Mouse (Mus musculus): ENCODE data around the gene Bsn. TPM values are rescaled to one million over a fixed set of nuclear protein-coding genes. Genes with fewer than 3 reads are reported as not detected.

Gene Bsn
- polyA plus RNA-seq, 1 experiment = 105 TPM

DNA sequence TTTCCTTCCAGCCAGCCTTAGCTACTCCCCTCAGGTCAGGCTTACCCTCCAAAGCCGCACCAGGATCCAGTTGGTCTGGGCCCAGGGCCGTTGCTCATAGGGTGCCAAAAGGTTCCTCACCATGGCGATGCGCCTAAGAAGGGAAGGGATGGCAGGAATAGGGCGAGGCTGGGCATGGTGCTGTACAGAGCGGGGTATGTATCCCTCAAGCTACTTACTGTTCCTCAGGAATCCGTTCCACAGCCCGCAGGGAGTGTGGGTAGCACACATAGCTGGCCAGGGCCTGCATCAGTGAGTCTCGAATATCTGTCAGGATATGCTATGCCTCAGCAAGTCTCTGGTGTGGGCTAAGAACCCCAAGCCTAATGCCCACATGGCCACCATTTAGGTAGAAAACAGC lies 131.9 kb downstream of the Bsn start:
- Histone ChIP-seq H3K4me3 (ENCODE audit: insufficient read depth, low read length) (no peak overlapping the region), H3K4me1 (ENCODE audit: control insufficient read depth, insufficient read depth, low read length) (no peaks in the 10 kb centered on the region), H3K27ac (ENCODE audit: insufficient read depth, low read length) (no peak overlapping the region)
- no peak for TF ChIP-seq POLR2A (IDR thresholded peaks at IDR 0.05; ENCODE audit: extremely low read depth, insufficient read depth, low read length)
- TF ChIP-seq CTCF (IDR thresholded peaks at IDR 0.05; ENCODE audit: extremely low read depth, insufficient read depth, low read length) = no peak

DNA sequence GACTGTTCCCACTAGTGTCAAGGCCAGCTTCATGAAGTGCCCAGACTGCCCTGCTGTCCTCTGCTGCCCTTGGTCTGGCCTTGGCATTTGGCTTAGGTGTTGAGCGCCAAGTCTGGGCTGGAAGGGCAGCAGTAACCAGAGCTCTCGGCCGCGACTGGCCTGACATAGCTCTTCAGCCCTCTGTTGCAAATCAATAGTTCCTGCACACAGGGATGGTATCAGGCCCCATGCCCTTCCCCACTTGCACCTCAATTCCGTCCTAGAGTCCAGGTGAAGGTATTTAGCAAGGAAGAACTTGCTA lies 133.0 kb downstream of the Bsn start:
- no peak for TF ChIP-seq CTCF (IDR thresholded peaks at IDR 0.05; ENCODE audit: extremely low read depth, insufficient read depth, low read length)
- TF ChIP-seq POLR2A (IDR thresholded peaks at IDR 0.05; ENCODE audit: extremely low read depth, insufficient read depth, low read length) = no peak

DNA sequence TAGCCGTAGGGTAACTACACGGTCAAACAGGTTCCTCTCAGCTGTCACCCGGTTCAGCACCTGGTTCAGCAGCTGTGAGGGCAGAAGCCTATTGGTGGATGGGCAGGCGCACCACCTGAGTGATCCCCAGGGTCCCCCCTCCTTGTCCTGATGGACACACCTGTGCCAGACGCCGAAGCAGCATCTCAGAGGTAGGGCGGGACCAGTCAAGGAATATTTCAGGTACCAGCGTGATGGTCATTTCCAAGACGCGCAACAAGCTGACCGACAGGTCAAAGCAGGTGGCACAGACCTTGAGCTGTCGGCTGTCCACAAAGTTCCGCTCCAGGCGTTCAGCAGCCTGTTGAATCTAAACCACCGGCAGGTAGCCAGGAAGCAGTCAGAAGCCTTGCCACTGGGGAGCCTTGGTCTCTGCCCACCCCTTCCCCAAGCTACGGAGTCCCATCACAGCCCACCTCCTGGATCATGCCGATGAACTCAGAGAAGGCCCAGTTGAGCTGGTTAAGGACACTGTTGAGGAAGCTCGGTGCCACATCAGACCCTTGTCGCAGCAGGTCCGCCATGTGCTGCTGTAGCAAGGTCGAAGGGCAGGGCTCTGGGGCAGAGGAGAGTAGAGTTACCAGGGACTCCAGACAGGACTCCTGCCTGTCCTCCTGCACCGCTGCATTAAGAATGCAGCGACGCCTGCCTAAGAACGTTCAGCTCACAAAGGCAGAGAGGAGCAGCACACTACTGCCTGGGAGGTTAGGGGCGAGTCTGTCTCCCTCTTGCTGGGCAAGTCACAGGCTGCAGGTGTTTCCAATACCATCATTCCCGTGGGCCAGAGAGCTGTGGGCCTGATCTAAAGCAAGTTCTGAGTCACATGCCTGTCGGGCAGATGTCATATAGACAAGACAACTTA lies 133.6 kb downstream of the Bsn start:
- Histone ChIP-seq H3K4me1 (ENCODE audit: control insufficient read depth, insufficient read depth, low read length) (no peaks in the 10 kb centered on the region), H3K4me3 (ENCODE audit: insufficient read depth, low read length) (no peak overlapping the region), H3K27ac (ENCODE audit: insufficient read depth, low read length) (no peak overlapping the region)
- no peak for TF ChIP-seq POLR2A (IDR thresholded peaks at IDR 0.05; ENCODE audit: extremely low read depth, insufficient read depth, low read length)
- no peak for TF ChIP-seq CTCF (IDR thresholded peaks at IDR 0.05; ENCODE audit: extremely low read depth, insufficient read depth, low read length)

More for the DNA sequence above, 133.0 kb downstream of the Bsn start:
- Histone ChIP-seq H3K4me3 (ENCODE audit: insufficient read depth, low read length) (no peak overlapping the region), H3K4me1 (ENCODE audit: control insufficient read depth, insufficient read depth, low read length) (no peaks in the 10 kb centered on the region), H3K27ac (ENCODE audit: insufficient read depth, low read length) (no peak overlapping the region)

DNA sequence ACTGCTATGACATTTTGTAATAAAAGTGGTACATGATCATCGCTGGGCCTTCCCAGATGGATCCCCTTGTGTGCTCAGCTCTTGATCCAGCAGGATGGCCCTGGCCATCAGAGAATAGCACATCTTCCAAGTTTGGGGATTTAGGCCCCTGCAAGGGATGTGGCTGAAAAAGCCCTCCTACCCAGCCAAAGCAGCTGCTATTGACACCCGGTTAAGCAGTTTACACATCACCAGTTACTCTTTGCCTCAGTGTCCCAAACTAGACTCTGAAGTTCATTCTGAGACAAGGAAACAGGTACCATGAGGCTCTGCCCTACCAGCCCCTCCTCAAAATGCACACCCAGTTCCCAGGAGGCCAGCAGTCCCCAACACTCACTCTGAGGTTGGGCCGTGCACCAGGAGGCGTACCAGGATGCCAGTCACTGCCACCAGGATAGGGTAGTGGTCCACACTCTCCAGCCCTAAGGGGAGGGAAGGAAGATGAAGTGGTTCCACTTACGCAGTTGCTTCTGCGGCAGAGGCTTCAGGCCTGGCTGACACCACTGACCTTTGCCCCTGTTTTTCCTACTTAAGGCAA lies 134.4 kb downstream of the Bsn start:
- TF ChIP-seq POLR2A (IDR thresholded peaks at IDR 0.05; ENCODE audit: extremely low read depth, insufficient read depth, low read length) = no peak
- no peak for TF ChIP-seq CTCF (IDR thresholded peaks at IDR 0.05; ENCODE audit: extremely low read depth, insufficient read depth, low read length)
- no peak overlapping the region for H3K27ac ChIP-seq (ENCODE audit: insufficient read depth, low read length)
- H3K4me3 ChIP-seq (ENCODE audit: insufficient read depth, low read length) = no peak overlapping the region
- H3K4me1 ChIP-seq (ENCODE audit: control insufficient read depth, insufficient read depth, low read length) = no peaks in the 10 kb centered on the region

GRCm38 (mm10) chr9:108055061-108055460 lies 135.1 kb downstream of the Bsn start:
- TF ChIP-seq CTCF (IDR thresholded peaks at IDR 0.05; ENCODE audit: extremely low read depth, insufficient read depth, low read length) (no peak), POLR2A (IDR thresholded peaks at IDR 0.05; ENCODE audit: extremely low read depth, insufficient read depth, low read length) (no peak)
- Histone ChIP-seq H3K4me1 (ENCODE audit: control insufficient read depth, insufficient read depth, low read length) (0 out of 2 replicates have a peak, but pooled peaks cover under 1% of the 10 kb centered on the region), H3K4me3 (ENCODE audit: insufficient read depth, low read length) (no peak overlapping the region), H3K27ac (ENCODE audit: insufficient read depth, low read length) (no peak overlapping the region)

GRCm38 (mm10) chr9:108054331-108055040 lies 135.7 kb downstream of the Bsn start:
- TF ChIP-seq CTCF (IDR thresholded peaks at IDR 0.05; ENCODE audit: extremely low read depth, insufficient read depth, low read length) = no peak
- TF ChIP-seq POLR2A (IDR thresholded peaks at IDR 0.05; ENCODE audit: extremely low read depth, insufficient read depth, low read length) = no peak
- no peak overlapping the region for H3K4me3 ChIP-seq (ENCODE audit: insufficient read depth, low read length)
- no peak overlapping the region for H3K27ac ChIP-seq (ENCODE audit: insufficient read depth, low read length)
- 0 out of 2 replicates have a peak, but pooled peaks cover 4% of the 10 kb centered on the region for H3K4me1 ChIP-seq (ENCODE audit: control insufficient read depth, insufficient read depth, low read length)

DNA sequence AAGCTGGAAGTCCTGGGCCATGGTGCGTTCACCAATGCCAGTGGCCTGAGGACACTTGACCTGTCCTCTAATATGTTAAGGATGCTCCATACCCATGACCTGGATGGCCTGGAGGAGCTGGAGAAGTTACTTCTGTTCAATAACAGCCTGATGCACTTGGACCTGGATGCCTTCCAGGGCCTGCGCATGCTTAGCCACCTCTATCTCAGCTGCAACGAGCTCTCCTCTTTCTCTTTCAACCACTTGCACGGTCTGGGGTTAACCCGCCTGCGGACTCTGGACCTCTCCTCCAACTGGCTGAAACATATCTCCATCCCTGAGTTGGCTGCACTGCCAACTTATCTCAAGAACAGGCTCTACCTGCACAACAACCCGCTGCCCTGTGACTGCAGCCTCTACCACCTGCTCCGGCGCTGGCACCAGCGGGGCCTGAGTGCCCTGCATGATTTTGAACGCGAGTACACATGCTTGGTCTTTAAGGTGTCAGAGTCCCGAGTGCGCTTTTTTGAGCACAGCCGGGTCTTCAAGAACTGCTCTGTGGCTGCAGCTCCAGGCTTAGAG lies 136.4 kb downstream of the Bsn start:
- TF ChIP-seq CTCF (IDR thresholded peaks at IDR 0.05; ENCODE audit: extremely low read depth, insufficient read depth, low read length) (no peak), POLR2A (IDR thresholded peaks at IDR 0.05; ENCODE audit: extremely low read depth, insufficient read depth, low read length) (no peak)
- no peak overlapping the region for H3K4me3 ChIP-seq (ENCODE audit: insufficient read depth, low read length)
- H3K4me1 ChIP-seq (ENCODE audit: control insufficient read depth, insufficient read depth, low read length) = 0 out of 2 replicates have a peak, but pooled peaks cover 4% of the 10 kb centered on the region
- no peak overlapping the region for H3K27ac ChIP-seq (ENCODE audit: insufficient read depth, low read length)

- H3K27ac ChIP-seq (ENCODE audit: insufficient read depth, low read length) = no peak within 1 kb of the TSS
- H3K4me3 ChIP-seq (ENCODE audit: insufficient read depth, low read length) = no peak within 1 kb of the TSS
- 0 out of 2 replicates have a peak, but pooled peaks cover 4% of the 10 kb centered on the region for H3K4me1 ChIP-seq (ENCODE audit: control insufficient read depth, insufficient read depth, low read length)
- peak; percentile 80 for TF ChIP-seq CTCF (IDR thresholded peaks at IDR 0.05; ENCODE audit: extremely low read depth, insufficient read depth, low read length)
- peak; percentile 54 for TF ChIP-seq POLR2A (IDR thresholded peaks at IDR 0.05; ENCODE audit: extremely low read depth, insufficient read depth, low read length)
Measured at GRCm38 (mm10) chr9:108052885-108053664, 137.1 kb downstream of the Bsn start, which contains the start of gene Amigo3. Gene Amigo3, plus strand, starts transcription at chr9:108053159.

Measured in cortical plate, adult 2 months (tissue).